Mouse (Mus musculus): ENCODE measurements around the gene Tmem127. TPM values are rescaled to one million over a fixed set of nuclear protein-coding genes. Genes with fewer than 3 reads are reported as not detected.
A peak's percentile ranks its signal among the peaks of the same experiment; 100 is the strongest.
"Not testable (repeated sequence)": the region's sequence is repeated elsewhere in the genome, so short reads cannot be mapped to it uniquely, and the experiment has no call there.

Tmem127 gene
- polyA plus RNA-seq, 1 experiment from 2014 or later: 55.2 TPM

DNA sequence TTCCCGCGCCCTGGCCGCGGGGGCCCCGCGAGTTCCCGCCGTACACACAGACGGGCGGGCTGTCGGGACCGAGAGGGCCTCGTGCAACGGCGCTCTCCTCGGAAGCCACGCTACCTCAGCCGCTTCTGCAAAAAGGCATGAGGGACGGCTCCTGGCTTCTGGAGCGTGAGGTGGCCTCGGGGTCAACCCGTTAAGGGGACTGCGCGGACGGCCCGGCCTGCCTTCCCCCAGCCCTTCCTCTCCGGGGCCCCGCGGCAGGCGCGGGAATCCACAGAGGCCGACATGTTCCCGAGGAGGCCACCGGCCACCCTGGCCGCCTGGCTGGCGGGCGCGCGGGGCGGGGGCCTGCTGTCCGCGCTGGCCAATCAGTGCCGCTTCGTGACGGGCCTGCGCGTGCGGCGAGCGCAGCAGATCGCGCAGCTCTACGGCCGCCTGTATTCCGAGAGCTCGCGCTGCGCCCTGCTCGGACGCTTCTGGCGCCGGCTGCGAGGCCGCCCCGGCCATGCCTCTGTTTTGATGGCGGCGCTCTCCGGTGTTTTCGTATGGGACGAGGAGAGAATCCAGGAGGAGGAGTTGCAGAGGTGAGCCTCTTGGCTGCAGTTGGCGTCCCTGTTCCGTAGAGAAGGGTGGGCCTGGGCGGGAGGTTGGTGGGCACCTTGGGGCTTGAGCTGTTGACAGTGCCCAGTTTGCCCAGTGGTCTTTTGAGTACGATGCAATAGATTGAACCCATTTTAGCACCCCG, 22.8 kb downstream of the Tmem127 start:
- no peaks in the 10 kb centered on the region for H3K36me3 ChIP-seq (replicated peaks)
- peak; percentile 97 for ATAC-seq (replicated peaks)
- H3K27me3 ChIP-seq (replicated peaks): no peaks in the 10 kb centered on the region
- peak overlapping the region; percentile 62 for H3K4me3 ChIP-seq
- peak overlapping the region; percentile 85 for H3K4me2 ChIP-seq
- WGBS: under 1% methylated on average over 62 of the region's 75 CpGs
- H3K27ac ChIP-seq: peak overlapping the region; percentile 85
- H3K9me3 ChIP-seq: no peaks in the 10 kb centered on the region
- H3K4me1 ChIP-seq: peaks cover 26% of the 10 kb centered on the region
- H3K9ac ChIP-seq: peak overlapping the region; percentile 59

DNA sequence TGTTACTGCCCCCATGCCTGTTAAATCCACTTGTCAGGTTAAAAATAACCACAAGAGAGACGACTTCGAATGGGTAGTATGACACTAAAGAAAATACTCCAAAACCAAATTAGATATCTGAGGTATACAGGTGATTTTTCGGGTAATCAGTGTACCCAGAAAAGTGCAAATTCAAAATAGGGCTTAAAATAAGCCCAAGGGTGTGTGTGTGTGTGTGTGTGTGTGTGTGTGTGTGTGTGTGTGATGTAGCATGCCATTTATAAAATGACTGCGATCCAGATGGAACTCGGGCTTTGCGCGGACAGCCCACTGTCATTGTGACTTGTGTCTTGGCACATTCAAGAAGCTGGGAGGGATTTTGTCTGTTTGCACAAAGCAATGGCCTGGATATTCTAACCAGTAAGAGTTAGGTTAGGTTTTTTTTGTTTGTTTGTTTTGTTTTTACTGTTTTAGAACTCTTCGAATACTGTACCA, 23.4 kb downstream of the Tmem127 start:
- no peaks in the 10 kb centered on the region for H3K36me3 ChIP-seq (replicated peaks)
- peak overlapping the region; percentile 59 for H3K9ac ChIP-seq
- peak overlapping the region; percentile 85 for H3K4me2 ChIP-seq
- WGBS: 11% methylated on average over 8 of the region's 8 CpGs
- peak overlapping the region; percentile 85 for H3K27ac ChIP-seq
- ATAC-seq (replicated peaks): no peak
- H3K27me3 ChIP-seq (replicated peaks): no peaks in the 10 kb centered on the region
- H3K4me1 ChIP-seq: peaks cover 26% of the 10 kb centered on the region
- no peaks in the 10 kb centered on the region for H3K9me3 ChIP-seq
- H3K4me3 ChIP-seq: peak overlapping the region; percentile 62

DNA sequence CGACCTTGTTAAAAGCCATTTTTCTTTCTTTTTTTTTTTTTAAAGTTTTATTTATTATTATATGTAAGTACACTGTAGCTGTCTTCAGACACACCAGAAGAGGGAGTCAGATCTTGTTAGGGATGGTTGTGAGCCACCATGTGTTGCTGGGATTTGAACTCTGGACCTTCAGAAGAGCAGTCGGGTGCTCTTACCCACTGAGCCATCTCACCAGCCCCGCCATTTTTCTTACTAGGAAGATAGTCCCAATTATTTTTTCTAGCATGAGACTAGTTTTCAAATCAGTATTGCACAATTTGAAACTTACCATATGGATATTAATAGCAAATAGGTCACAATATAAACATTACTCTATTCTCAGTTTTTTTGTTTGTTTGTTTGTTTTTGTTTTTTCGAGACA, 24.3 kb downstream of the Tmem127 start:
- H3K4me1 ChIP-seq: peaks cover 26% of the 10 kb centered on the region
- not testable (repeated sequence) for H3K9me3 ChIP-seq; H3K36me3 ChIP-seq (replicated peaks); H3K4me3 ChIP-seq; H3K27me3 ChIP-seq (replicated peaks); H3K4me2 ChIP-seq; H3K27ac ChIP-seq; ATAC-seq (replicated peaks); H3K9ac ChIP-seq
- 93% methylated on average over 4 of the region's 4 CpGs for WGBS

DNA sequence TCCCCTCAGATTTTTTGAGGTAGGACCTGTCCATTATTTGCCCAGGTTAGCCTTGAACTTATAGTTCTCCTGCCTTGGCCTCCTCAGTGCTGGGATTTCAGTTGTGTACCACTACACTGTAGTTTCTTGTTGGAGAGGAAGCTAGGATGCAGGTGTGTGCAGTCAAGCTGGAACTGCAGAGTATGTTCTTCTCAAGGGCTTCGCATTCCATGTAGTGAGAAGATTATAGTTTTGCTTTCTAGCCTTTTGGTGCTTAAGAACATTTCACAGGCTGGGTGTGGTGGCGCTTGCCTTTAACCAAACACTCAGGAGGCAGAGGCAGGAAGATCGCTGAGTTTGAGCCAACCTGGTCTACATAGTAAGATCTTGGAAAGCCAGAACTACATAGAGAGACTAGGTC, 25.1 kb downstream of the Tmem127 start:
- no peak overlapping the region for H3K4me2 ChIP-seq
- WGBS: 98% methylated on average over 3 of the region's 3 CpGs
- no peak overlapping the region for H3K27ac ChIP-seq
- no peaks in the 10 kb centered on the region for H3K27me3 ChIP-seq (replicated peaks)
- H3K9me3 ChIP-seq: no peaks in the 10 kb centered on the region
- peaks cover 26% of the 10 kb centered on the region for H3K4me1 ChIP-seq
- no peak for ATAC-seq (replicated peaks)
- H3K36me3 ChIP-seq (replicated peaks): no peaks in the 10 kb centered on the region
- H3K4me3 ChIP-seq: no peak overlapping the region
- H3K9ac ChIP-seq: no peak overlapping the region

DNA sequence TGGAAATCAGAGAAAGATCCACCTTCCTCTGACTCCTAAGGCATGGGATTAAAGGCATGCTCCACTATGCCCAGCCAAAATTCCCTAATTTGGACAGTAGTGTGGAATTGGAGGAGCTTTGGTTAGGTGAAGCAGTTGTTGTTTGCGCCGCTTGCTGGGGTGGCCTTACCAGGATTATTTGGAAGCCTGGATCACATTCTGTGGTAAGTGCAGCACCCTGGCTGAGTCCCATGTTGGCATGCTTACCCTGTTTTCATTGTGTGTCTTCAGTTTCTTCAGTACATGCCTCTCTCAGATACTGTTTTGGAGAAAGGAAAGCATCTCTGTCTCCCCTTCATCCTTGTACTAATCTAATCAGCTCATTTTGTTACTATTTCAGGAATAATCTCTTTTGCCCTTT, 26.9 kb downstream of the Tmem127 start:
- 88% methylated on average over 2 of the region's 2 CpGs for WGBS
- H3K36me3 ChIP-seq (replicated peaks): no peaks in the 10 kb centered on the region
- H3K9ac ChIP-seq: no peak overlapping the region
- no peak for ATAC-seq (replicated peaks)
- H3K27ac ChIP-seq: no peak overlapping the region
- H3K4me2 ChIP-seq: no peak overlapping the region
- H3K4me1 ChIP-seq: peaks cover 26% of the 10 kb centered on the region
- no peak overlapping the region for H3K4me3 ChIP-seq
- H3K9me3 ChIP-seq: no peaks in the 10 kb centered on the region
- H3K27me3 ChIP-seq (replicated peaks): no peaks in the 10 kb centered on the region

DNA sequence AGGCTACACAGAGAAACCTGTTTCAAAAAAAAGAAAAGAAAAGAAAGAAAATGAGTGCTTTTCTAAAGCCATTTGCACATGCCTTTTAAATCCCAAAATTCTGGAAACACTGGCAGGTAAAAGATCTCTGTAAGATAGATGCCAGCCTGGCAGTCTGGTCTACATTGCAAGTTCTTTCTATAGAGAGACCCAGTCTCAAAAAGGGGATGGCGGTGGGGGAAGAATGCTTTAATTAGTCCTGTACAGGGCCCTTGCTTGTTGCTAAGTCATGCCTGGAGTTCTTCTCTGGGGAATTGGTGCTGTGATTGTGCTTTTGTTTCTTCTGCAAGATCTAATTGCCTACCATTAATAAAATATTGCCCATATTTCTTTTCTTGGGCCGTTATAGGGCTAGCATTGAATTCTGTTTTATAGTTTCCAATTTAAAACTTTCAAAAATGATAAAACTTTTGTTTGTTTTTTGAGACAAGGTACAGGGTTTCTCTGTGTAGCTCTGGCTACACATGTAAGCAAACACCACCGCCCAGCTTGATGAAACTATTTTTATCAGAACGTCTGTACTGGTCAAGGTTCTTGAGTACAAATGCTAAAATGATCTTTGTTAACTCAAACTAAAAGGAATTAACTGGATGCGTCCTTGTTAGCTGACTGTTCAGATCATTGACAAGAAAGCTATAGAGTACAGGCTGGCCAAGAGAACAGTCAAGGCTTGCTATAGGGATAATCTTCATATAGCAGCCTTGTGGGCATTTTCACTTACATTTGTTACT, 28.0 kb downstream of the Tmem127 start:
- 82% methylated on average over 5 of the region's 5 CpGs for WGBS
- peaks cover 26% of the 10 kb centered on the region for H3K4me1 ChIP-seq
- H3K27me3 ChIP-seq (replicated peaks): no peaks in the 10 kb centered on the region
- no peak overlapping the region for H3K4me3 ChIP-seq
- no peak overlapping the region for H3K27ac ChIP-seq
- ATAC-seq (replicated peaks): no peak
- no peaks in the 10 kb centered on the region for H3K36me3 ChIP-seq (replicated peaks)
- no peak overlapping the region for H3K4me2 ChIP-seq
- no peaks in the 10 kb centered on the region for H3K9me3 ChIP-seq
- H3K9ac ChIP-seq: no peak overlapping the region

DNA sequence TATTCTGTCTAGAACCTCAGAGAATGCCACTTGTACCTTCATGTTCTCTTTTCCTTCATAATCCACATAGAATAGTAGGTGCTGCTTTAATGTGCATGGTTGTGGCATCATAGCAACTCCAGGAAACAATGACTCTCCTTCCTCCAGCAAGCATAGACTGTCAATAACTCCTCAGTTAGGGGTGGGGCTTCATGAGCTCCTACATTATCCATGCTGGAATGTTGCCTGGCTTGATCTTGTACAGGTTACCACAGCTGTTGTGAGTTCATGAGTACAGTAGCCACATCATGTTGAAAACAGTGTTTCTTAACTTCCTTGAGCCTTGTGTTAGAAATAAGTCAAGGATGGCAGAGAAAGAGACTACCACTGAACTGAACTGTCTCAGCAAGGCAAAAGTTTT, 30.5 kb downstream of the Tmem127 start:
- Histone ChIP-seq H3K4me3 (no peak overlapping the region), H3K9me3 (no peaks in the 10 kb centered on the region), H3K36me3 (replicated peaks) (no peaks in the 10 kb centered on the region), H3K9ac (no peak overlapping the region), H3K27me3 (replicated peaks) (no peaks in the 10 kb centered on the region), H3K27ac (no peak overlapping the region), H3K4me1 (peaks cover 10% of the 10 kb centered on the region), H3K4me2 (no peak overlapping the region)
- ATAC-seq (replicated peaks): no peak

DNA sequence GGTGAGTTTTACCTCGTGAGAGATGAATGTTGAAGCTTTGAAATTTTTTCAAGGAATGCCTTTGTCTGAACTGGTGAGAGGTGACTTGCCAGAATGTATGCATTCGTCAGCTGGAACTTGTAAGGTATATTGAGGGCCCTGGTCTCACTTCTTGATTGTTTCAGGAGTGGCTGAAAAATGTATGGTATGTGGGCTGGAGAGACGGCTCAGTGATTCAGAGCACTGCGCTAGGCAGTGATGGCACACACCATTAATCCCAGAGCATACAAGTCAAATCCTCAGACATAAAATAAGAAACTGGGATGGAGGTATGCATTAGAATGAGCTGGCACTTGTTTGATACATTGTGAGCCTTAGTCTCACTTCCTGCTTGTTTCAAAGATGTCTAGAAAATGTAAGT, 44.5 kb downstream of the Tmem127 start:
- Histone ChIP-seq H3K27ac (no peak overlapping the region), H3K9me3 (no peaks in the 10 kb centered on the region), H3K4me1 (no peaks in the 10 kb centered on the region), H3K4me2 (no peak overlapping the region), H3K27me3 (replicated peaks) (no peaks in the 10 kb centered on the region), H3K4me3 (no peak overlapping the region), H3K9ac (no peak overlapping the region), H3K36me3 (replicated peaks) (peaks cover 50% of the 10 kb centered on the region)
- no peak for ATAC-seq (replicated peaks)
- 89% methylated on average over 4 of the region's 4 CpGs for WGBS

DNA sequence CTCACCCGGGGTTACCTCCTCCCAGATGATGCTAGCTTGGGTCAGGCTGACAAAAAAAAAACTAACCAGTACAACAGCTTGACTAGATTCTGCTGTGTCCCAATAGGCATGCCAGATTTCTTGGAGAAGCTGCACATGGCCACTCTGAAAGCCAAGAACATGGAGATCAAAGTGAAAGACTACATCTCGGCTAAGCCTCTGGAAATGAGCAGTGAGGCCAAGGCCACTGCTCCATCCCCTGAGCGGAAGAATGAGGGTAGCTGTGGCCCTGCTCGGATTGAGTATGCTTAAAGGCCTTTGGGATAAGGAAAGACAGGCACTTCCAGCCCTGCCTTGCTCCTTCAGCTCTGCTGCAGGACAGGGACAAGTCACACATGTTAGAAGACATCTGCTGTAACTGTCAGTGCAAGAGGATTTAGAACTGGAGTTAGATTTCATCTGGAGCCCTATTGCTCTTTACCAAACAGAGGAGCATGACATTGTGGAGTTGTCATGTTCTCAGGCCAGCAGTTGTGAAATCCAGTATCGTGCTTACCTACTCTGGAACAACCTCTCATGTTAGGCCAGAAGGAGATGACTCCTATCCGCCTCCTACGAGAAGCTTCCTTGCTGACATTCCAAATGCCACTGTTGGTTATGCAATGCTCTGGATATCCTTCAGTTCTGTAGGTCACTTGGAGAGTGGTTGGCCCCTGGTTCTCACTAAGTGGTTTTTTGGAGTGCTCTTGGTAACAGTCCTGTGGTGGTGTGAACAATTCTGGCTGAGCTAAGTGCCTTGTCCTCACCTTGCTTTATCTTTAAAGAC, 49.5 kb downstream of the Tmem127 start:
- Histone ChIP-seq H3K36me3 (replicated peaks) (peaks cover 59% of the 10 kb centered on the region), H3K4me2 (no peak overlapping the region)
- WGBS: 96% methylated on average over 7 of the region's 7 CpGs

DNA sequence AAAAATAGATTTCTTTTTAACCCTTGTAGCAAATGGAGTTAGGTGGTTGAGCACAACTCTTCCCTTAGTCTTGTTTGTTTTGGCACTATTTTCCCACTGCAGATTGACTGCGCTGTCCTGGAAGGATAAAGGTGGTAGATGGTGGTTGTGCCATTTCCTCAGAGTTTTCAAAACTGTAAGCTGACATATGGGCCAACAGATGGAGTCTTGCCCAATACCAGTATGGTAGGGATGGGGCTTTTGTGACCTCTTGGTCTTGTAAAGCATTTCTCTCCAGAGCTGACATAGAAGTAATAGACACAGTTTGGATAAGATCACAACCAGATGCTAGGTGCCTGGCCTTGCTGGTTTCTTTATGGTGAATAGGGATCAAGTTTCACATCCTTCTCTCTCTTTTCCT, 50.3 kb downstream of the Tmem127 start:
- no peak overlapping the region for H3K9ac ChIP-seq
- peaks cover 55% of the 10 kb centered on the region for H3K36me3 ChIP-seq (replicated peaks)
- H3K27me3 ChIP-seq (replicated peaks): no peaks in the 10 kb centered on the region
- no peaks in the 10 kb centered on the region for H3K4me1 ChIP-seq
- no peak overlapping the region for H3K4me2 ChIP-seq
- no peaks in the 10 kb centered on the region for H3K9me3 ChIP-seq
- ATAC-seq (replicated peaks): no peak
- WGBS: 98% methylated on average over 1 of the region's 1 CpGs
- no peak overlapping the region for H3K4me3 ChIP-seq
- H3K27ac ChIP-seq: no peak overlapping the region

More for the DNA sequence above, 49.5 kb downstream of the Tmem127 start:
- ATAC-seq (replicated peaks): no peak
- Histone ChIP-seq H3K27me3 (replicated peaks) (no peaks in the 10 kb centered on the region), H3K4me1 (no peaks in the 10 kb centered on the region), H3K27ac (no peak overlapping the region), H3K9ac (no peak overlapping the region), H3K4me3 (no peak overlapping the region), H3K9me3 (no peaks in the 10 kb centered on the region)

DNA sequence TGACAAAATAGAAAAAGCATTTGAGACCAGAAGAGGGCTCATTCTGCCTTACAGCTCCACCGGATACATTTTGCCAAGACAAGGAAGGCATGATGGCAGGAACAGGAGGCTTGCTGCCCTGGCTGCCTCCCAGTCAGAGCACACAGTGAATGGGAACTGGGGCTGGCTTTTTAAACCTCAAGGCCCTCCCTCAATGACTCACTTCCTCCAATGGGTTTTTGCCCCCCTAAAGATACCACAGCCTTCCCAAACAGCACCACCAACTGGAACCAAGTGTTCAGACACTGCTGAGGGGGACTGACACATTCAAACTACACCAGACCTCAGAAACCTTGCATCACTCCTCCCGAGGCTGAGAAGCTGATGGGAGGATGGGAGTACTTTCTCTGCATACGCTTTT, 53.0 kb downstream of the Tmem127 start:
- ATAC-seq (replicated peaks): no peak
- WGBS: 80% methylated on average over 3 of the region's 3 CpGs
- Histone ChIP-seq H3K27ac (no peak overlapping the region), H3K27me3 (replicated peaks) (no peaks in the 10 kb centered on the region), H3K4me2 (no peak overlapping the region), H3K36me3 (replicated peaks) (peaks cover 36% of the 10 kb centered on the region), H3K4me1 (no peaks in the 10 kb centered on the region), H3K4me3 (no peak overlapping the region), H3K9me3 (no peaks in the 10 kb centered on the region), H3K9ac (no peak overlapping the region)

DNA sequence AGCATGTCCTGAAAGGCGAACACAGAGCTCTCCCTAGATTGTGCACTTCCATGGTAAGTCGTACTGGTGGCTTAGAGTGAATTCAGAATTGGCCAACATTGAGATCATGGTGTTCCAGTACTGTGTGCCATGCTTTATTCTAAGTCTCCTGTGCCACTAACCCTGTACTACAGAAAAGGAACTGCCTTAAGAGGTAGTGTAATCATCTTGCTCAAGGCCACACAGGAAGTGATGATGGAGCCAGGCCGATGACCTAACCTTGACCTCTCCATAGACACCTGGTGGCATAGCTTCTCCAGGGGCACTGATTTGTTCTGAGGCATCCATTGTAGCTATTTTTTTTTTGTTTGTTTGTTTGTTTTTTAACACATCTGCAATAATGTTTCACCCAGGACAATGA, 54.2 kb downstream of the Tmem127 start:
- WGBS: 96% methylated on average over 3 of the region's 3 CpGs
- H3K4me2 ChIP-seq: no peak overlapping the region
- no peaks in the 10 kb centered on the region for H3K27me3 ChIP-seq (replicated peaks)
- peaks cover 31% of the 10 kb centered on the region for H3K36me3 ChIP-seq (replicated peaks)
- H3K9me3 ChIP-seq: no peaks in the 10 kb centered on the region
- no peaks in the 10 kb centered on the region for H3K4me1 ChIP-seq
- H3K9ac ChIP-seq: no peak overlapping the region
- no peak overlapping the region for H3K27ac ChIP-seq
- ATAC-seq (replicated peaks): no peak
- no peak overlapping the region for H3K4me3 ChIP-seq
